Mouse (Mus musculus): ENCODE data around the gene Insrr. TPM values are rescaled to one million over a fixed set of nuclear protein-coding genes. Genes with fewer than 3 reads are reported as not detected.
"Not testable (repeated sequence)": the region's sequence is repeated elsewhere in the genome, so short reads cannot be mapped to it uniquely, and the experiment has no call there.

Insrr gene
- polyA plus RNA-seq, 1 experiment from 2014 or later: 0.95 TPM

DNA sequence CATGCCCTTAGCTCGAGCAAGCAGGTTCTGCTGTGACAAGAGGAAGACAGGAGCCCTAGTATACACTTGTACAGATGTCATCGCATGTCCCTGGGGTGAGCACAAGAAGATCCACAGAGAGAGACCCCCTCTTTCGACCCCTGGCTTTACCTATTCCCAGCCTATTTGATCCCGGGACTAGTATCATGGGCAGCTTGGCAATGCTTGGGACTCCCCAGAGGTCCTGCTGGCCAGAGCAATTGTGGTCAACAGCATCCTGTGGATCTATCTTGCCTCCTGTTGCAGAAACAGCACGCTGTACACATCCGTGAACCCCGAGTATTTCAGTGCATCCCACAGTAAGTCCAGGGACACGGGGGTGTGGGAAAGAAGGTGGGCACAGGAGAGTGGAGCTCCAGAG lies 14.5 kb downstream of the Insrr start:
- no peak overlapping the region for H3K4me2 ChIP-seq (replicated peaks; ENCODE audit: low read depth, low read length)
- ATAC-seq (ENCODE audit: low FRiP score, low TSS enrichment): no peak
- H3K9ac ChIP-seq (ENCODE audit: low read depth, low read length): no peak overlapping the region
- H3K27me3 ChIP-seq (ENCODE audit: control insufficient read depth, insufficient read depth, low read length): peaks cover 50% of the 10 kb centered on the region
- H3K9me3 ChIP-seq (ENCODE audit: control insufficient read depth, low read length): no peaks in the 10 kb centered on the region
- peaks cover 13% of the 10 kb centered on the region; the same call in 1 of the 2 replicates for H3K4me1 ChIP-seq (ENCODE audit: control insufficient read depth, insufficient read depth, low read length)
- no peak overlapping the region for H3K27ac ChIP-seq (ENCODE audit: low read depth, low read length)
- no peak overlapping the region for H3K4me3 ChIP-seq (ENCODE audit: low read length)
- no peaks in the 10 kb centered on the region for H3K36me3 ChIP-seq (ENCODE audit: control insufficient read depth, insufficient read depth, low read length)
- 83% methylated on average over 8 of the region's 8 CpGs for WGBS

DNA sequence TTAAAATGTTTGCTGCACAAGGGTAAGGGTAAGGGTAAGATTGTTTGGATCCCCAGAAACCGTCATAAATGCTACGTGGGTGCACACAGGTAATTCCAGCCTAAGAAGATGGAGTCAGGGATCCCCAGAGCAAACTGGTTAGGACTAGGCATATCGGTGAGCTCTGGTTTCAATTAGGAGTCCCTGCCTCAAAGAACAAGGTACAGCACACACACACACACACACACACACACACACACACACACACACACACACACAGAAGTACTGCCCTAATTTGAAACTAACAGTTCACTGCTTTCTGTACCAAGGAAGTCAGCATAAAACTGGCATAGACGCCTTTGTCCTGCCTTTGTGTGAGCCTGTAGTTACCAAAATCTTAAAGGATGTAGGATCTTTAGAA lies 15.7 kb downstream of the Insrr start:
- H3K27ac ChIP-seq (ENCODE audit: low read depth, low read length): no peak overlapping the region
- H3K27me3 ChIP-seq (ENCODE audit: control insufficient read depth, insufficient read depth, low read length): peaks cover 46% of the 10 kb centered on the region
- no peaks in the 10 kb centered on the region for H3K36me3 ChIP-seq (ENCODE audit: control insufficient read depth, insufficient read depth, low read length)
- H3K9ac ChIP-seq (ENCODE audit: low read depth, low read length): no peak overlapping the region
- no peaks in the 10 kb centered on the region for H3K9me3 ChIP-seq (ENCODE audit: control insufficient read depth, low read length)
- H3K4me1 ChIP-seq (ENCODE audit: control insufficient read depth, insufficient read depth, low read length): peaks cover 13% of the 10 kb centered on the region; the same call in 1 of the 2 replicates
- WGBS: 83% methylated on average over 4 of the region's 4 CpGs
- no peak overlapping the region for H3K4me3 ChIP-seq (ENCODE audit: low read length)
- no peak for ATAC-seq (ENCODE audit: low FRiP score, low TSS enrichment)
- no peak overlapping the region for H3K4me2 ChIP-seq (replicated peaks; ENCODE audit: low read depth, low read length)

DNA sequence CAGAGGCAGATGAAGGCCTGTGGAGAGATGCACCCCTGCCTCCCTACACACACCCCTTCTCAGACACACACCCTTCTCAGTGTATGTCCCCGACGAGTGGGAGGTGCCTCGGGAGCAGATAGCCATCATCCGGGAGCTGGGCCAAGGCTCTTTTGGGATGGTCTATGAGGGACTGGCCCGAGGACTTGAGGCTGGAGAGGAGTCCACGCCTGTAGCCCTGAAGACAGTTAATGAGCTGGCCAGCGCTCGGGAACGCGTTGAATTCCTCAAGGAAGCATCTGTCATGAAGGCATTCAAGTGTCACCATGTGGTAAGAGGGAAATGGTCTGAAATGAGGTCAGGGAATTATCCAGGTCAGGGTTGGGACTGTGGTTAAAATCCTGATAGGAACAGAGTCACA lies 16.1 kb downstream of the Insrr start:
- H3K36me3 ChIP-seq (ENCODE audit: control insufficient read depth, insufficient read depth, low read length): no peaks in the 10 kb centered on the region
- H3K4me1 ChIP-seq (ENCODE audit: control insufficient read depth, insufficient read depth, low read length): peaks cover 13% of the 10 kb centered on the region; the same call in 1 of the 2 replicates
- 35% methylated on average over 10 of the region's 10 CpGs for WGBS
- no peak overlapping the region for H3K27ac ChIP-seq (ENCODE audit: low read depth, low read length)
- ATAC-seq (ENCODE audit: low FRiP score, low TSS enrichment): no peak
- H3K9ac ChIP-seq (ENCODE audit: low read depth, low read length): no peak overlapping the region
- no peaks in the 10 kb centered on the region for H3K9me3 ChIP-seq (ENCODE audit: control insufficient read depth, low read length)
- H3K4me2 ChIP-seq (replicated peaks; ENCODE audit: low read depth, low read length): no peak overlapping the region
- H3K27me3 ChIP-seq (ENCODE audit: control insufficient read depth, insufficient read depth, low read length): peaks cover 45% of the 10 kb centered on the region
- no peak overlapping the region for H3K4me3 ChIP-seq (ENCODE audit: low read length)

DNA sequence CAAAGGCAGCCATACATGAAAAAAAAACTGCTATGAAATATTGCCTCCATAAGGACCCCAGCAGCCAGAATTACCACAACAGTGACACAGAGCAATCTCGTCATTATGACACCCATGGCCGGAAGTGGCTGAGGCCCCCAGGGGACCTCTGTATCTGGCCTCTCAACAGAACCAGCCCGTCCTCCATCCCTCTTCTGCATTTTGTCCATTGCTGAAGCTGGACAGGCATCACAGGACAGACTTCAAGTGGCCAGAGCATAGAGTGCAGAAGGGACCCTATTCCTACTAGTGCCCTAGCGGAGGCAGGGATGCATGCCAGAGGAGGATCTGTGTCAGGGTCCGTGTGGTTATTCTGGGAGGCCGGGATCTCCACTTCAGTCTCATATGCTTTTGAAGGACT lies 19.4 kb downstream of the Insrr start:
- Histone ChIP-seq H3K9me3 (ENCODE audit: control insufficient read depth, low read length) (no peaks in the 10 kb centered on the region), H3K4me3 (ENCODE audit: low read length) (no peak overlapping the region), H3K27ac (ENCODE audit: low read depth, low read length) (no peak overlapping the region), H3K9ac (ENCODE audit: low read depth, low read length) (no peak overlapping the region), H3K4me2 (replicated peaks; ENCODE audit: low read depth, low read length) (no peak overlapping the region), H3K27me3 (ENCODE audit: control insufficient read depth, insufficient read depth, low read length) (peaks cover 12% of the 10 kb centered on the region), H3K36me3 (ENCODE audit: control insufficient read depth, insufficient read depth, low read length) (no peaks in the 10 kb centered on the region), H3K4me1 (ENCODE audit: control insufficient read depth, insufficient read depth, low read length) (0 out of 2 replicates have a peak, but pooled peaks cover 5% of the 10 kb centered on the region)
- 46% methylated on average over 6 of the region's 6 CpGs for WGBS
- peak; percentile 20; the same call in 1 of the 2 replicates for ATAC-seq (ENCODE audit: low FRiP score, low TSS enrichment)

DNA sequence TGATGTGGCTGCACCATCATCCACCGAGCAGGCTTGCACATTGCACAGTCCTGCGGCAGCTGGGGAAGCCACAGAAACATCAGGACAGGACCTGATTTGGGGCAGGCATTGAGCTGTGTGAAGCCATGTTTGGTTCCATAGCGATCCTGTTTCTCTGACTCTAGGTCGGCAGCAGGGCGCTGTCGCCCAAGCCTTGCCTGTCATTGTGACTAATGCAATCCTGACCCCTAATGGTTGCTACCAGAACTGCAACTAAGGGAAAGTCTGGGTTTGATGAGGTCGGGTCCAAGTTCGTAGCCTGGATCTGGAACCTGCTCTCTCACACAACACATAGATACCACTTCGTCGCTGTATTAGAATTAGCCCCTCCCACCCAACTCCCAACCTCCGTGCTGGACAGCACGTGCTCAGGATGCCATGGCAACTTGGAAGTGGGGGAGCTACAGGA lies 19.9 kb downstream of the Insrr start:
- Histone ChIP-seq H3K4me3 (ENCODE audit: low read length) (no peak overlapping the region), H3K4me2 (replicated peaks; ENCODE audit: low read depth, low read length) (no peak overlapping the region), H3K4me1 (ENCODE audit: control insufficient read depth, insufficient read depth, low read length) (0 out of 2 replicates have a peak, but pooled peaks cover 5% of the 10 kb centered on the region), H3K9ac (ENCODE audit: low read depth, low read length) (no peak overlapping the region), H3K27ac (ENCODE audit: low read depth, low read length) (no peak overlapping the region), H3K27me3 (ENCODE audit: control insufficient read depth, insufficient read depth, low read length) (peaks cover 7% of the 10 kb centered on the region), H3K36me3 (ENCODE audit: control insufficient read depth, insufficient read depth, low read length) (no peaks in the 10 kb centered on the region), H3K9me3 (ENCODE audit: control insufficient read depth, low read length) (no peaks in the 10 kb centered on the region)
- 3% methylated on average over 12 of the region's 12 CpGs for WGBS
- ATAC-seq (ENCODE audit: low FRiP score, low TSS enrichment): peak; percentile 67

DNA sequence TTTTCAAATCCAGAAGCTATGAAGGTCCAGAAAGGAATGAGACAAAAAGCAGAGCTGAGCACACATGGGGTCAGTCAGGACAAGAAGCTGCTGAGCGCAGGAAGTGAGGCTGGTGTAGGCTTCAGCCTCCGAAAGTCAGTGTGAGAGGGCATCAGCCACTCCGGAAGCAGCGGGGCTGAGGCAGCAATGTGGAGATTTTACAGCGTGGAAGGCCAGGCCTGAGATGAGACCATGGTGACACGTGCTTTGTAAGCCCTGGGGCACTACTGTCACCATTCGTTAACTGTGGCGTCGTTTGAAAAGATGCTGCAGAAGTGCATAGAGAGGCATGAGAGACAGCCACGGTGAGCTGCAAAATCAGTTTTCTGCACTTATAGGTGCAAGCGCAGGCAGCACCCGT lies 21.5 kb downstream of the Insrr start:
- no peaks in the 10 kb centered on the region for H3K9me3 ChIP-seq (ENCODE audit: control insufficient read depth, low read length)
- peaks cover 4% of the 10 kb centered on the region; the same call in 1 of the 2 replicates for H3K27me3 ChIP-seq (ENCODE audit: control insufficient read depth, insufficient read depth, low read length)
- H3K4me1 ChIP-seq (ENCODE audit: control insufficient read depth, insufficient read depth, low read length): 0 out of 2 replicates have a peak, but pooled peaks cover 5% of the 10 kb centered on the region
- H3K9ac ChIP-seq (ENCODE audit: low read depth, low read length): no peak overlapping the region
- no peak overlapping the region for H3K4me3 ChIP-seq (ENCODE audit: low read length)
- H3K36me3 ChIP-seq (ENCODE audit: control insufficient read depth, insufficient read depth, low read length): no peaks in the 10 kb centered on the region
- H3K4me2 ChIP-seq (replicated peaks; ENCODE audit: low read depth, low read length): no peak overlapping the region
- no peak for ATAC-seq (ENCODE audit: low FRiP score, low TSS enrichment)
- 65% methylated on average over 12 of the region's 12 CpGs for WGBS
- no peak overlapping the region for H3K27ac ChIP-seq (ENCODE audit: low read depth, low read length)

DNA sequence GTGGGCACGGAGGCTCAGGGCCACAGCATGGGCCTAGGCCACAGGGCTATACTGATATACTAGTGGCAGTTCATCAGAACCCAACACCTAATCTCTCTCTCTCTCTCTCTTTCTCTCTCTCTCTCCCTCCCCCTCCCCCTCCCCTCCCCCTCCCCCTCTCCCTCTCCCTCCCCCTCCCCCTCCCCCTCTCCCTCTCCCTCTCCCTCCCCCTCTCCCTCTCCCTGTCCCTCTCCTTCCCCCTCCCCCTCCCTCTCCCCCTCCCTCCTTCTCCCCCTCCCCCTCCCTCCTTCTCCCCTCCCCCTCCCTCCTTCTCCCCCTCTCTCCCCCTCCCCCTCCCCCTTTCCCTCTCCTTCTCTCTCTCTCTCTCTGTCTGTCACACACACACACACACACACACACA lies 27.5 kb downstream of the Insrr start, which contains the start of gene Pear1:
TSS of gene Pear1 (minus strand) at position 101 of the 400 bp plus-strand sequence.
- 94% methylated on average over 1 of the region's 1 CpGs for WGBS
- not testable (repeated sequence) for H3K27ac ChIP-seq (ENCODE audit: low read depth, low read length); H3K4me2 ChIP-seq (replicated peaks; ENCODE audit: low read depth, low read length); H3K9ac ChIP-seq (ENCODE audit: low read depth, low read length); ATAC-seq (ENCODE audit: low FRiP score, low TSS enrichment); H3K9me3 ChIP-seq (ENCODE audit: control insufficient read depth, low read length); H3K4me3 ChIP-seq (ENCODE audit: low read length); H3K27me3 ChIP-seq (ENCODE audit: control insufficient read depth, insufficient read depth, low read length); H3K4me1 ChIP-seq (ENCODE audit: control insufficient read depth, insufficient read depth, low read length); H3K36me3 ChIP-seq (ENCODE audit: control insufficient read depth, insufficient read depth, low read length)

DNA sequence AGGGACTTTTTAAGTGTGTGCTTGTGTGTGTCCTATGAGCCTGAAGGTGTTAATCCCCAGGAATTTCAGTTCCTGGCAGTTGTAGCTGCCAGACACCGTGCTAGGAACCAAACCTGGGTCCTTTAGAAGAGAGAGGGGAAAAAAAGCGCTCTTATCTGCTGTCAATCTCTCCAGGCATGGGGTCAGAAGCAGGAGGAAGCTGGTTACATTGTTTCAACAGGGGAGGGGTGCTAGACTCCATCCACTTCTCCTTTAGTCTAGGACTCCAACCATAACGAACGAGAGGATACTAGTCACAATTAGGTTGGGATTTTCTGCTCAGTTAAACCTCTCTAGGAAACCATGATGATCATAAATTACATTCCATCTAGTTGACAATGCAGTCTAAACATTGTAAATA lies 31.7 kb downstream of the Insrr start:
- WGBS: 49% methylated on average over 4 of the region's 4 CpGs

DNA sequence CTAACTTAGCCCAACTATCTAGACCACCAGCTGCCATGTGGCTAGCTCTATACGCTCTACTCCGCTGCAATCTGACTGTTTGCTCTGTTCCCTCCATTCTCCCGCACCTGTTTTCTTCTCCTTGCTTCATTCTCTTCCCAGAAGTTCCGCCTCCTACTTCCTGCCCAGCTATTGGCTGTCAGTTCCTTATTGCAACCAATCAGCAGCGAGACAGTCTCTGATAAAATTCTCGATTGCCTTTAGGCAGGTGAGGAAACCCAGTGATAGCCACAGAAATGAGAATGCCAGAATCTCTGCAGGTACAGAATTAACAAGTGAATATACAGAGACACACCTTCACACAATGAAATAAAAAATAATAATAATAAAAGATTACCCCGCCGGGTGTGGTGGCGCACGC lies 32.3 kb downstream of the Insrr start:
- Histone ChIP-seq H3K9ac (ENCODE audit: low read depth, low read length) (no peak overlapping the region), H3K27me3 (ENCODE audit: control insufficient read depth, insufficient read depth, low read length) (no peaks in the 10 kb centered on the region), H3K36me3 (ENCODE audit: control insufficient read depth, insufficient read depth, low read length) (no peaks in the 10 kb centered on the region), H3K4me3 (ENCODE audit: low read length) (no peak overlapping the region), H3K9me3 (ENCODE audit: control insufficient read depth, low read length) (no peaks in the 10 kb centered on the region), H3K4me2 (replicated peaks; ENCODE audit: low read depth, low read length) (no peak overlapping the region), H3K4me1 (ENCODE audit: control insufficient read depth, insufficient read depth, low read length) (no peaks in the 10 kb centered on the region), H3K27ac (ENCODE audit: low read depth, low read length) (no peak overlapping the region)
- 53% methylated on average over 10 of the region's 10 CpGs for WGBS
- ATAC-seq (ENCODE audit: low FRiP score, low TSS enrichment): no peak

More for the DNA sequence above, 31.7 kb downstream of the Insrr start:
- no peak overlapping the region for H3K4me2 ChIP-seq (replicated peaks; ENCODE audit: low read depth, low read length)
- H3K27me3 ChIP-seq (ENCODE audit: control insufficient read depth, insufficient read depth, low read length): no peaks in the 10 kb centered on the region
- H3K27ac ChIP-seq (ENCODE audit: low read depth, low read length): no peak overlapping the region
- no peaks in the 10 kb centered on the region for H3K36me3 ChIP-seq (ENCODE audit: control insufficient read depth, insufficient read depth, low read length)
- H3K4me3 ChIP-seq (ENCODE audit: low read length): no peak overlapping the region
- ATAC-seq (ENCODE audit: low FRiP score, low TSS enrichment): no peak
- H3K9me3 ChIP-seq (ENCODE audit: control insufficient read depth, low read length): no peaks in the 10 kb centered on the region
- no peak overlapping the region for H3K9ac ChIP-seq (ENCODE audit: low read depth, low read length)
- no peaks in the 10 kb centered on the region for H3K4me1 ChIP-seq (ENCODE audit: control insufficient read depth, insufficient read depth, low read length)

All from kidney, embryonic 14.5 days (tissue).